In genomic region chr5:45278005-45278432, GRCm38 (mm10) we compare ENCODE assay signal across 9 mouse cellular contexts.
DNase-seq lines count a peak whose midpoint lies in the region; ATAC-seq lines count a peak whose summit lies in the region.
"Had no signal": no experiment of that assay in that cellular context is flagged by ENCODE, and none has a peak within 500 bp of the region (broad histone marks: within the 10 kb centered on the region; RNA-seq: fewer than 3 reads in every experiment).

No protein-coding gene starts in this region.

- peak; percentile 51 for ATAC-seq in kidney, embryonic 14.5 days (ENCODE audit: low FRiP score, low TSS enrichment)
- ATAC-seq: Patski had no signal

- H3K27ac ChIP-seq in embryonic facial prominence, embryonic 10.5 days (replicated peaks), result peak overlapping the region; percentile 80
- peak overlapping the region; percentile 59; the same call in 1 of the 2 replicates for H3K27ac ChIP-seq in kidney, embryonic 14.5 days (ENCODE audit: low read depth, low read length)

- peak overlapping the region; percentile 54 for H3K4me2 ChIP-seq in kidney, embryonic 14.5 days (replicated peaks; ENCODE audit: low read depth, low read length)

- intact Hi-C loops in gastrocnemius, postnatal 14 days (cut with DNase I; ENCODE audit: low total_unique reads), result no loop called here

- WGBS in embryonic facial prominence, embryonic 10.5 days, result 2% methylated on average over 10 of the region's 10 CpGs
- under 1% methylated on average over 10 of the region's 10 CpGs for WGBS in kidney, embryonic 14.5 days

- no peaks in the 10 kb centered on the region for H3K9me3 ChIP-seq in embryonic facial prominence, embryonic 10.5 days
- H3K9me3 ChIP-seq in kidney, embryonic 14.5 days (ENCODE audit: control insufficient read depth, low read length), result no peaks in the 10 kb centered on the region

- no peaks in the 10 kb centered on the region for H3K27me3 ChIP-seq in embryonic facial prominence, embryonic 10.5 days (replicated peaks; ENCODE audit: low read depth, poor library complexity, severe bottlenecking)
- H3K27me3 ChIP-seq in kidney, embryonic 14.5 days (ENCODE audit: control insufficient read depth, insufficient read depth, low read length), result no peaks in the 10 kb centered on the region

- H3K9ac ChIP-seq in kidney, embryonic 14.5 days (ENCODE audit: low read depth, low read length), result peak overlapping the region; percentile 45; the same call in 1 of the 2 replicates

- DNase-seq in kidney, adult 11 months, result peak; percentile 4
- DNase-seq in kidney, adult 8-10 months, result no peak
- peak; percentile 50 for DNase-seq in embryonic facial prominence, embryonic 10.5 days (ENCODE audit: low spot score)
- DNase-seq in mesoderm, embryonic 11.5 days (ENCODE audit: low read depth, low spot score), result peak; percentile 29
- no peak for DNase-seq in ovary, adult 18-20 months (ENCODE audit: low spot score)
- DNase-seq in gastrocnemius, postnatal 14 days, result no peak
- no peak for DNase-seq in right cerebral cortex, postnatal 36 days (ENCODE audit: low spot score in 2 of 2)

- H3K36me3 ChIP-seq in embryonic facial prominence, embryonic 10.5 days (replicated peaks), result no peaks in the 10 kb centered on the region
- no peaks in the 10 kb centered on the region for H3K36me3 ChIP-seq in kidney, embryonic 14.5 days (ENCODE audit: control insufficient read depth, insufficient read depth, low read length)

- peak overlapping the region; percentile 49 for H3K4me3 ChIP-seq in embryonic facial prominence, embryonic 10.5 days
- peak overlapping the region; percentile 32 for H3K4me3 ChIP-seq in kidney, embryonic 14.5 days (ENCODE audit: low read length)

- peaks cover 25% of the 10 kb centered on the region for H3K4me1 ChIP-seq in embryonic facial prominence, embryonic 10.5 days
- peaks cover 9% of the 10 kb centered on the region for H3K4me1 ChIP-seq in kidney, embryonic 14.5 days (ENCODE audit: control insufficient read depth, insufficient read depth, low read length)

Comparison
In these comparisons a context has a peak if more than half of its experiments do, and no peak if none do; other contexts are left out.
1. DNase-seq: peak in kidney, adult 11 months (single experiment), embryonic facial prominence, embryonic 10.5 days (single experiment) and mesoderm, embryonic 11.5 days (single experiment); none in kidney, adult 8-10 months (0 of 2), ovary, adult 18-20 months (single experiment), gastrocnemius, postnatal 14 days (single experiment) and right cerebral cortex, postnatal 36 days (0 of 2).